Mouse (Mus musculus) erythroid progenitor cell, adult 5-6 weeks (primary cell): ENCODE results near the gene Mettl8. TPM values are rescaled to one million over a fixed set of nuclear protein-coding genes. Genes with fewer than 3 reads are reported as not detected.
A peak's percentile ranks its signal among the peaks of the same experiment; 100 is the strongest.

Source experiments
- ATAC-seq: replicated peaks from 2 replicates; pipeline ENCODE4 v1.8.0; 2016; ENCODE audit warnings: moderate number of reproducible peaks, mild to moderate bottlenecking, moderate TSS enrichment, inconsistent platforms; ENCODE audit not compliant: poor library complexity, low FRiP score, severe bottlenecking
- total RNA-seq, 2 experiments: library from RNA; stranded (forward) in 1 of 2; stranded (reverse) in 1 of 2; fragments of 150-400 nt in 1 of 2; fragments of 186-747, 209-891 nt in 1 of 2; gene quantifications; 2 replicates each; pipeline versions ENCODE4 v1.2.3 to v1.2.4; 2015 to 2017; ENCODE audit warnings: low replicate concordance in 2 of 2

Gene Mettl8
- total RNA-seq (2015; ENCODE audit: low replicate concordance) (12.3 and 17.6 TPM in 2 replicates), total RNA-seq (2017; ENCODE audit: low replicate concordance) (7.3 and 28.8 TPM in 2 replicates)

DNA sequence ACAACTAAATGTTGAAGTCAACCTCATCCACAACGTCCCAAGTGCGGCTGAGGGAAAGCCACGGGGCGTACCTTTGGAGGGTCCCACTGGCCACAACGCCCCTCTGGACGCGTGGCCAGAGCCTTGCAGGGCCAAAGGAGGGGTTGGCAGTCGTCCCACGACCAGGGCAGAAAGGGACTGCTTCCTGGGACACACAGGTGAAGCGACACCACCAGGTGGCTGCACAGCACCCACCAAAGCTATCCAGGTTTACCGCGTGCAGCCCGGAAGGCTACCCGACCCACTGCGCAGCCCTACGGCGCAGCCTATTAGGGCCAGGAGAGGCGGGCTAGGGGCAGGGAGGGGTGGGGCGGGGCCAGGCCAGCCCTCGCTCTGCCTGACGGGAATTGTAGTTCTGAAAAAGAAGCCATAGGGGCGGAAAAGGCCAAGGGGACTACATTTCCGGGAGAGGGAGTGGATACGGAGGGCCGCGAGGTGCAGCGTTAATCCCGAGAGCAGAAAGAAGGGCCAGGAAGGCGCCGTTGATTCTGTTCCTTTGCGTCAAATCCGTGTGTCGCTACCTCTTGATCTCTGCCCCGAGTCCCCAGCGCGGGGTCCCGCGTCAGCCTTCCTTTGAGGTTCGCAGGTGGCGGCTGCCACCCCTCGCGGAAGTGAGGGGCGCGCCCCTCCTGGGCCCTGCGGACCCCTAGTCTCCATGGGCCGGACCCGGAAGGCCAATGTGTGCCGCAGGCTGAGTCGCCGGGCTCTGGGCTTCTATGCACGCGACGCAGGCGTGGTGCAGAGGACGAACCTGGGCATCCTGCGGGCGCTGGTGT, at the start of gene Mettl8, which contains the start of gene Dcaf17:
TSS of gene Mettl8 (minus strand) at position 284 of the 815 bp plus-strand sequence.
TSS of gene Dcaf17 (plus strand) at position 29 of the 815 bp plus-strand sequence.
- peak; percentile 94 for ATAC-seq

DNA sequence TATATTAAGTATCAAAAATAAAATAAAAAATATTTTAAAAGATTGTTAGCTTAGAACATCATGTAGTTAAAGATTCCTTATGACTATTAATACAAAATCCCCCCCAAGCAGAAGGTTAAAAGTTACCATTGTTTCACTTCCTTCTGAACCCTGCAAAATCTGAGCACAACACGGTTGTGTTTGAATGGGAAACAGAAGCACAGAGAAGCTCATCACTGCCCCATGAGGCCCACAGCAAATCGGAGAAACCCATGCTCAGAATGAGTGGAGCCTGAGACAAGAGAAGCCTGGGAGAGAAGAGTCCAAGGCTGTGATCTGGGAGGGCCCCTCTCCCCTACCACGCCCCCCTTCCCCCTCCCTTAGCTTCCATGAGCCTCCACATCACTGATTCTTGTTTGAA, 49.3 kb upstream of the Mettl8 start:
- no peak for ATAC-seq

DNA sequence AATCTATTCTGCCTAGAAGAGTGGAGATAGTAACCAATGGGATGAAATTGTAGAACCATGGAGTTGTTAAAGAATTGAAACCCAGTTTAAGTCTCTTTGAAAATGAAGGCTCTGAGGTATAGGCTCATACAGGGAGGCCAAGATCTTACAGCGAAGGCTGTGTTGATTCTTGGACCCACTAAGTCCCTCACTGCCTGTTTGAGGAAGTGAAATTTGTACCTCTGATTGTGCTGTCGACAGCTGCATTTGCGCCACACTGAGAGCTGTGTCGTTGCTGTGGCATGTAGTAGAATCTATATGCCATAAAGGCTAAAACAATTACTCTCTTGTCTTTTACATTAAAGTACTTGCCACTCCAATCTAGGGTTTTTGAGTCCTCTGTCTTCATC, 47.9 kb upstream of the Mettl8 start:
- ATAC-seq: no peak

DNA sequence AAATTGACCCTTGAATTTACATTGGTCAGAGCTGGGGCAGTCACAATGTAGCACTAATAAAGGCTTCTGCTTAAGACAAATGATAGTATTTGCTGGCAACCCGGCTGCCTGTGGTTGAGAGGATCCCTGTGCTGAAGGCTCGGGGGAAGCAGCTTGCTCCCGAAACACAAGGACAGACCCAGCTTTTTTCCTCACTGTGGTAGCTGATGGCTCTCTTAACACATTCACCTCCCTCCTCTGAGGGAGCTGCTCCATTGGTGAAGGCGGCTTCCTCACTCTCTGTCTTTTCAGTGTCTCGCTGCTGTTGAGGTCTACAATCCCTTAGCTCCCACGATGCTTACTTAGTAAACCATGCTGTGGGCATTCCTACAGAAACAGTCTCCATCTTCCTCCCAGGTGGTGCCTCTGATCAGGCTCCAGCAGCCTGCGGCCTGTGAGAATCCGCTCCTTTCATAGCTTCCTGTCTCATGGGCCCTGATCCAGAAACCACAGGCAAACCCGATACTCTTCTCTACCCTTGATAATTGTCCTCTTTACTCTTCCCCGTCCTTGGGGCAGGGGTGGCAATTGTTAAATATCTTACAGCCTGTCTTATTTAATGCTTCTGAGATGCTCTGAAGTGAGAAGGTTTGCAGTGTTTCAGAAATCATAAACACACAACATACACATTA, 47.4 kb upstream of the Mettl8 start:
- ATAC-seq: no peak

DNA sequence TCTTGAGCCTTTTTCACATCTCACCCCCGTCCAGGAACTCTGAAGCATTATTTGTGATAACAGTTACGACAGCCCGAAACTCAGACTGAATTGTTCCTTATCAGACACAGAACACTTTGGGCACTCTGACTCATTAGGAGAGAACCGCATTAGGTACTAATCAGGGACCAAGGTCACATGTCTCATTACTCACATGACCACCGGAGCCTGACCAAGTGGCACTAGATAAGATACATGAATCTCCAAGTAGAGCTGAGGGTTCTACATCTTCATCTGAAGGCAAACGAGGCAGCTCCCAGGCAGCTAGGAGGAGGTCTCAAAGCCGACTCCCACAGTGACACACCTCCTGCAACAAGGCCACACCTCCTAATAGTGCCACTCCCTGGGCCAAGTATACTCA, 40.8 kb upstream of the Mettl8 start:
- peak; percentile 74 for ATAC-seq

DNA sequence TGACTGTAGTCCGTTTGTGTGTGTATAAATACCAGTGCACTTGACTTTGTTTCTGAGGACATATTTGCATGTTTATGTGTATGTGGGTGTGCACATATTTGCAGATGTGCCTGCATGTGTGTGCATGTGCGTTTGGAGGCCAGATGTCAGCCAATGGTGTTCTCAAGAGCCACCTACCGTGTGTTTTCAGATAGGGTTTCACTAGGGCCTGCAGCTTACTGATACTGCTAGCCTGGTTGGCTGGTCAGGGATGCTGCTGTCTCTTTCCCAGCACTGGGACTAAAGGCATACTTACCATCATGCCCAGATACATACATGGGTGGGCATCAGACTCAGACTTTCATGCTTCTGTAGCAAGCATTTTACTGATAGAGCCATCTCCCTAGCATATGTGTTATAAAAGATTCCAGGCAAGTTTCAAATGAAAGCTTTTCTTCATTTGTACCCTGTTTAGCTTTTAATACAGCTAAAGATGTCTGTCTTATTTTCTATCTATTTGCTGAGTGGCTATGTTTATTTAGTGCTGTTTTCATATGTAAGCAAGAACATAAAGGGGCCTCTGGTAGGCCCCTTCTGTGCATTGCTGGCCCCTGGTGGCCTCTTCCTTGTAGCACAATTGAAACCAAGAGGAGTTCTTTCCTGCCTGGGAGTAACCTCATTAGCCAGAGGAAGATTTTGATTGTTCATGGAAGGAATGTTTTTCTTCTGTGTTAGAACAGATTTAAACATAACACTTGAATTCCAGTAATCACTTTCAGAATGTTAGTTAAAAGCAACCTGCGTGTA, 35.5 kb upstream of the Mettl8 start:
- peak; percentile 95 for ATAC-seq

DNA sequence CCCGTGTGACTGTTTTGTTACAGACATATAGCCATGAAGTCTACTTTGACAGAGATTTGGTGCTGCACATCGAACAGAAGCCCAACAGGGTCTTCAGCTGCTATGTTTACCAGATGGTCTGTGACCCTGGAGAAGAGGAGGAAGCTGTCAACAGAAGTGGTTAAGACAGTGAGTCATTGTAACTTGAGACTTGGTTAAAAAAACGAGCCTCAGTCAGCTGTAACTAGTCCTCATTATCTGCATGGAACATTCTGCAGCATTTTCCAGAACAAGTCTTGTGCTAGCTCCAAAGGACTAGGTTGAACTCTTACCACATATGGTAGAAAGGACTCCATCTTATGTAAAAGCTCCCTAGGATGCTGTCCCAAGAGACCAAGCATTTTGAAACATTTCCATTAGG, 34.4 kb upstream of the Mettl8 start:
- no peak for ATAC-seq

DNA sequence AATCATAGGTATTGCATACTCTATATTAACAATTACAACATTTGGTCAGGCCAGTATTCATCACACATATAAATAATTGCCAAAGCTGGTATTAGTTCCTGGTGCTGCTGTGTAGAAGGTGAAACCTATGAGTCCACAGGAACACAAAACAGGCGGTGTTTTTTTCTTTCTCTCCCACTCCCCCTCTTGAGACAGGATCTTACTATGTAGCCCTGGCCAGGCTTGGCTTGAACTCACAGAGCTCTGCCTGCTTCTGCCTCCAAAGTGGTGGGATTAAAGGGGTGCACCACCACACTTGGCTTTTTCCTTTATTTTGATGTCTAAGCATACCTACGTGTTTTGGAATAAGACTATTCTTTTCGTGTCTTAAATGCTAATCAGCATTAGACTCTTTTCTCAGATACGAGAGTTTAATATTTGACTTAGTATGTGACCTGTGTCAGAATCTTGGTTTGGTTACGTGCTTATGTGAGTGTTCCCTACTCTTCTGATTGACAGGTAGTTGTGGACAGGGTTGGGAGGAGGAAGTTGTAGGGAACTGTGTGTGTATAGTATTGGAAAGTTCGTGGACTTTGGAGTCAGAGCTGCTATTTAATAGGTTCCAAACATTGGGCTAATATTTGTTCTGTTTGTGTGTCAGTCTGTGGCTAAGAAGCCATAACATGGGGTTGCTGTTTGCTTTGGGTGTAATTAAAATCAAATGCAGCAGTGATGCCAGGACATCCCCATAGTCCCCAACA, 28.2 kb upstream of the Mettl8 start:
- no peak for ATAC-seq

DNA sequence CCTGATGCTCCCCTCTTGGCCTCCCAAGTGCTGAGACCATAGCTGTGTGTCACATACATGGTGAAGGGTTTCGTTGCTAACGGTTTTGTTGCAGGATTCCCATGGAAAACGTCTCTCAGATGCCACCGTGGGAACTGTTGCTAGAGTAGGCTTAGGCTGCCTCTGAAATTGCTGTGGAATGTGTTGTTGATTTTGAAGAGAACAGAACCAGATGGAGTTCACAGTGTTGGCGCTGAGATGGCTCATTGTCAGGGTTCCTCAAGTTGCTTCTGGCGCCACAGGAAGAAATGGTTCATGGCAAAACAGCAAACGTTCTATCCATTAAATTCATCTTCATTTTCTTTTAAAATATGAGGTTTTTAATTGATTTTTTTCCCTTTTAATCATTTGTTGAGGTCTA, 27.0 kb upstream of the Mettl8 start:
- no peak for ATAC-seq

DNA sequence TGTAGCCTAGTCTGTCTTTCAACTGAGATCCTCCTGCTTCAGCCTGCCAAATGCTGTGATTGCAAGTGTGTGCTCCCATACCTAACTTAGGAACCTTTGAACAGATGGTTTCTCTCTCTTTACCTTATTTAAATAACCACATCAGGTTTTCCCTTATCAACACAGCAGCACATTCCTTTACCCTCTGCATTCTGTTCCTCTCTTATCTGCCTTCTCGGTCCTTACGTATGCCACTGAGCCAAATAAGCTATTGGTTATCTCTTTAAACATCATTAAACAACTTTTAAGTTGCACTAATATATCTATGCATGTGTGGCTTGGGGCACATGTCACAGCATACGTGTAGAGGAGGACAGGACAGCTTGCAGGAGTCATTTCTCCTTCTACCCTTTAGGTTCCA, 18.4 kb upstream of the Mettl8 start:
- ATAC-seq: no peak

DNA sequence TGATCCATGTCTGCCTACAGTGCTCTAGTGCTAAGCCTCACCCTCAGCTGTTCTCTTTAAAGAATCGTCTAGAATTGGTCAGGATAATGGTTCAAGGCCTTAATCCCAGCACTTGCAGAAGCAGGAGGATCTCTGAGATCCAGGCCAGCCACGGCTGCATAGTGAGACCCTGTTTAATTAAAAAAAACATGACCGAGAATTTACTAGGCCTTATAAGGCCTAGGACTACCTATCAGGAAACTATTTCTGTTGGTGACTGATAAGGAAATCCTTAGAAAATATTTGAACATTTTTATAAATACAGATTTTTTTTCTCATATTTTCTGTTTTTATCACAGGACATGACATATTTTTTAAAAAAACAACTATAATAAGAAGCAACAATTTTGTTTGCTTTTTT, 17.9 kb upstream of the Mettl8 start:
- ATAC-seq: no peak

DNA sequence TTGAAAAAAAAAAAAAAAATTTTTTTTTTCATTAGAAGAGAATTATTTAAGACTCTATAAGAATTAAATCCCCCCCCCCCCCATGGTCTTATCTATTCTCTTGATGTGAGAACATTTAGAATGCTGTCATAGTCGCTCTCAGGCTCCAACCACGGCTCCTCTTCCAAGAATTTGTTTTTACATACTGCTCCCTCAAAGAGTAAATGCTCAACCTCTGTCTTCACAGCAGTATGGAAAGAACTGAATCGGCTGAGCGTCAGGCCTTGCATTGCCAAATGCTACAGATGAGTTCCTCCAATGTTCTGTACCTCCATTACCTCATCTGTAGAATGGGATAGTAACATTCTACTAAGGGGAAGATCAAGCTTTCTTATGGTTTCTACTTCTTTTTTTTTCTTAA, 16.2 kb upstream of the Mettl8 start:
- ATAC-seq: no peak

DNA sequence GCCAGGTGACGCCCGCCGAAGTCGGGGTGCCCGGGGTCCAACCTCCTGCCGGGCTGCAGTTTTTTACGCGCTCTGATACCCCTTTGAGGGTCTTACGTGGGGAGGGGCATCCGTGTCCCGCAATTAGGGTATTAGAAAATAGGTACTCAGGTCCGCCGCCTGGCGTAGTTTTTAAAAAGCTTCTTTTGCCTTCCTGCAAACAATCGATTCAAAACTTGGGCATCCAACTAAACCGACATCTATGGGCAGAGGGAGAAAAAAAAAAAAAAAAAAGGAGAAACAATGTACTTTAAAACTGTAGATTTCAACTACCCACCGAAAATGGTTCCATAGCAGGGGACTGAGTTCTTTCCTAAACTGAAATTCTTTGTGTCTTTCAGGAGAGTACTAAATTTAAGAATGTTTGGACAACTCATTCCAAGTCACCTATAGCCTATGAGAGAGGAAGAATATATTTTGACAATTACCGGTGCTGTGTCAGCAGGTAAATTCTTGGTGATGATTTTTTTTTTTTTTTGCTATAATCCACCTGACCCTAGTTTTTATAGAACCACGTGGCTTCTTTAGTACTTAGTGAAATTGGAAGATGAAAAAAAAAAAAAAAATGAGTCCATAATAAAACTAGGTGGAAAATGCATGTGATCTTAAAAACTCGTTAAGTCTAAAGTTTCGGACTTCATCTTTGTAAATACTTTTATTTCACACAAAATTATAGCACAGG, 892 bp upstream of the Mettl8 start:
- ATAC-seq: no peak

DNA sequence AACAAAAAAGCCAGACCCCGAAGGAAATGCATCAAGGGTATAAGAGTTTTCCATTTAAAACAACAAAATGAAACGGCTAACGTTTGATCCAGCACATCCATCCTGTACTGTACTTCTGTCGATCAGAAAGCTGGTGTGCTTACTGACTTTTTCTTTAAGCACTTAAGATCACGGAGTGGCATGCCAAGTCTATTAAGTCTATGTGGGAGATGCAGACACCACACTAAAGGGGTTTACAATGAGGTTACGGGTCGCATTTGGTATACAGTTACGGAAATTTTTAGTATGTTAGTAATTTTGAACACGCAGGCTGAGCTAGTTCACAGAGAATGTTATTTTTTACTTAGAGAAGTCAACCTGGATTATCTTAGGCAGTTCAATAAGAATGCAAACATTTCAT, 667 bp downstream of the Mettl8 start:
- no peak for ATAC-seq

DNA sequence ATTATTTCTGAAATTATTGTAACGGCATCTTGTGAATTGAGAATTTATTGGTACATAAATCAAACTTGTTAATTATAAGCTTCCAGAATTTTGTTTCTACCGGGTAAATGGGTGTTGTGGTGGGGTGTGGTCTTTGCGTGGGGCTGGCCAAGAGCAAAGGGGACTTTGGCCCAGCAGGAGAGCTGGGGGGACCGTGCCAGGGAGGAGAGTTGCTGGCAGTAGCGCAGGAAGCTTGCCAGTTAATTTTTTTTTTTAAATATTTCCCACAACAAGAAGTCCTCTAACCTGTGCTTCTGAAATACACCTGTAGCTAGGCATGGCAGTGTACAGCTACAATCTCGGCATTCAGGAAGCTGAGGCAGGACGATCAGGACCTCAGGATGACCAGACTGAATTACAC, 4.9 kb downstream of the Mettl8 start:
- no peak for ATAC-seq

DNA sequence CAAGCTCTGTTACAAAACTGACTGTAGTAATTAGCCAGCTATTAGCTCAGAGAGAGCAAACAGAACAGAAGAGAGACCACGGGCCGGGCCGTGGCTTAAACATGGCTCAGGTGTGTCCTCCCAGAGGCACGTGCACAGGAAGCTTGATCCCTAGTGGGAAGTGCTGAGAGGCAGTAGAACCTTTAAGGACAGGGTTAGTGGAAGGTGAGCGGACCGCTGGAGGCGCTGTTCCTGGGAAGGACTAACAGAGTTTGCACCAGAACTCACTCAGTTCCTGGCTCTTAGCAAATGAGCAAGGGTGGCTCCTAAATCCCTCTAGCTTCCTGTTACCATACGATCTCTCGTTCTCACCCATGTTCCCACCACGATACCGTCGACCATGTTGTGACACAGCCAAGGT, 6.5 kb downstream of the Mettl8 start:
- 0 out of 2 replicates have a peak, but pooled peaks have one; percentile 31 for ATAC-seq

DNA sequence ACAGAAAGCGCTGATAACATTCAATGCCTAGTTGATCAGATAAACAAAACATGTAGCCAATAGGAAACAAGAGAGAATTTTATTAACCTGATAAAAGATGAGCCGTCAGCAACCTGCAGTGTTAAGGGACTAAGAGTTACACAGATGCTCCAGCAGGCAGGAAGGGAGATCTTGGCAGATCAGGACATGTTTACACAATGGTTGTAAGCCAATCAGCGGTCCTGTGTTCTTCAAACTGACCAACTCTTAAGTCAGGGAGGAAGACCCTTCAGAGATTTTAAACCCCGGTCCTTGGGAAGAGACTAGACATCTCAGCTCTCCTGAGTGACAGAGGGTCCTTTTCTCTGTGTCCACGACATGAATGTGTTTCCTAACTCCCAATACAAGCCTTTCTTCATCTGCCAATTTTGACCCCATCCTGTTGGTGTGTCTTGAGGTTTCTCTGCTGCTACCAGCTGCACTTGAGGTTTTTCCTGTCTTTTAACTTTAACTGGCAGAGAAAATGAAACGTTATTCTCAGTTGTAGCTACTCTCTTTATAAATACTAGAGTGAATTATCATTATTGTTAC, 8.5 kb downstream of the Mettl8 start:
- ATAC-seq: no peak

DNA sequence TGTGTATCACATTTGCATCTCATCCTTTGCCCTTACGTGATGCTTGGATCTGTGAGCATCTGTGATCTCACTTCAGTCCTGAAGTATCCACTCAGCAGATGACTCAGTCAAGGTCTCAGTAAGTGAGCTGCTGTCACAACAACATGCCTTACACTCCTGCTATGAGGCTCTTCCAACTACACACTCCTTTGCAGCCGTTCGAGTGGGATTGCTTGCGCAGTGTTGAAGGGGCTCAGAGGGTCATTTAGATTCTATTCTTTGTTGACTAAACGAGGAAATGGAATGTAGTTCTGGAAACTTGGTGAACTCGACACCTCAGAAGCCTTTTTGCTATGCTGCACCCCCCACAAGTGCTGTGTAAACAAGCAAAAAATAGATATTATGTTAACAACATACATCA, 9.2 kb downstream of the Mettl8 start:
- ATAC-seq: no peak
